Mouse (Mus musculus) lung, adult 2 months (tissue): ENCODE measurements around the gene Arhgap44.

Source experiments
- CTCF ChIP-seq: fragments of 200-500 bp; IDR thresholded peaks from 2 replicates; pipeline ENCODE4 v1.5.1; 2011; ENCODE audit warnings: mild to moderate bottlenecking, low read length, control low read depth; ENCODE audit not compliant: insufficient read depth
- POLR2A ChIP-seq: fragments of 200-500 bp; IDR thresholded peaks from 2 replicates; pipeline ENCODE4 v1.6.1; 2011; ENCODE audit warnings: low read depth, mild to moderate bottlenecking, control low read depth, low read length, borderline replicate concordance; ENCODE audit errors: extremely low read depth

GRCm38 (mm10) chr11:65197280-65197679 lies 34.5 kb upstream of the Arhgap44 start:
- TF ChIP-seq CTCF = peak; percentile 73
- TF ChIP-seq POLR2A = no peak
